Mouse (Mus musculus) lung, adult 2 months (tissue): ENCODE results near the gene Dtd2.

Experiments
- CTCF ChIP-seq: fragments of 200-500 bp; IDR thresholded peaks from 2 replicates; pipeline ENCODE4 v1.5.1; 2011; ENCODE audit warnings: mild to moderate bottlenecking, low read length, control low read depth; ENCODE audit not compliant: insufficient read depth
- POLR2A ChIP-seq: fragments of 200-500 bp; IDR thresholded peaks from 2 replicates; pipeline ENCODE4 v1.6.1; 2011; ENCODE audit warnings: low read depth, mild to moderate bottlenecking, control low read depth, low read length, borderline replicate concordance; ENCODE audit errors: extremely low read depth

DNA sequence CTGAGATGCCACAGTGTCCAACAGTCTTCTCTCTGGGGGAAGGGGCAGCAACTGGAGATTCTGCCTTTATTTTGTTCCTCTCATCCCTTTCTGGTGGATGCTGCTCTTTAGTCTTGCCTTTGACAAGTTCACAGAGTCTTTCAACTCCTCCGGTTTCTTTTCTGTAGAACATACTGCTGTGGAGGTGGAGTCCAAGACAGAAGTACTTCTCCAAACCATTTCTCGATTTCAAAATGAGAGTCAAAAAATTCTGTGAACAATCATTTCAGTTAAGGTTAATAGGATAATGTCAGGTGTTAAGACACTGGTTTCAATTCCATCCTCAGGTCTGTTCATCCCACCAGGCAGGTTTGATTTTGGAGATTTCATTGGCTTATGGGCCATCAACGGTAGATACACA lies 21.7 kb upstream of the Dtd2 start, which contains the start of gene Gpr33:
- TF ChIP-seq POLR2A (no peak), CTCF (no peak)
